Mouse (Mus musculus) left cerebral cortex, postnatal 25 days (tissue): ENCODE measurements around the gene Tesmin. TPM values are rescaled to one million over a fixed set of nuclear protein-coding genes. Genes with fewer than 3 reads are reported as not detected.

Experiments
- DNase-seq, 2 experiments: peaks; one replicate each; pipeline ENCODE4 v3.0.0; 2022; ENCODE audit warnings: low spot score in 2 of 2, mixed read lengths in 1 of 2
- intact Hi-C: fragments of 180-260 bp; cut with DNase I; formaldehyde crosslinking; loops from one replicate; pipeline ENCODE4 v1.15.1; 2025
- total RNA-seq, 2 experiments: library from RNA; stranded (reverse); gene quantifications; 2 replicates each; pipeline ENCODE4 v1.2.3; 2021

Tesmin gene
- total RNA-seq = under 1 TPM; 0.27 to 0.44 TPM

DNA sequence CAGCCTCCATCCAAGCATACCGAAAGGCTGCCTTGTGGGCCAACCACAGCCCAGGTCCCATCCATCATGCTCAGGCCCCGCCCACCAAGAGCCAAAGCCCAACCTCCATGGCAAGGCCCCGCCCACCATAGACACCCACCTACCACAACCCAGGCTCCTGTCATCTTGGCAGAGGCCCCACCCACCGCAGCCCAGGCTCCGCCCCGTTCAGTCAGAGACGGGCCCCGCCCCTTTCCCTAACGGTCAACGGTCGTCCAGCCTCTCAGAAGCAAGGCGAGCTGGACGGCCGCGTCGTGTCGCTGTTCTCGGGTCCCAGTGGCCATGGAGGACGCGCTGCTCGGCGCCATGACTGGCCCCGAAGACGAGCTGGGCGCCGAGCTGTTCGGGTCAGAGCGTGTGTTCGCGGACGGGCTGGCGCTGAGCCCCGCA, at the start of gene Tesmin:
Gene Tesmin, plus strand, starts transcription at position 229 of the 429 bp plus-strand sequence.
- intact Hi-C loops = loop anchor here (1.0 kb wide), 1 partner anchor 62 kb away; no protein-coding TSS in a partner anchor
- peak; percentile 64 to 81 for DNase-seq

DNA sequence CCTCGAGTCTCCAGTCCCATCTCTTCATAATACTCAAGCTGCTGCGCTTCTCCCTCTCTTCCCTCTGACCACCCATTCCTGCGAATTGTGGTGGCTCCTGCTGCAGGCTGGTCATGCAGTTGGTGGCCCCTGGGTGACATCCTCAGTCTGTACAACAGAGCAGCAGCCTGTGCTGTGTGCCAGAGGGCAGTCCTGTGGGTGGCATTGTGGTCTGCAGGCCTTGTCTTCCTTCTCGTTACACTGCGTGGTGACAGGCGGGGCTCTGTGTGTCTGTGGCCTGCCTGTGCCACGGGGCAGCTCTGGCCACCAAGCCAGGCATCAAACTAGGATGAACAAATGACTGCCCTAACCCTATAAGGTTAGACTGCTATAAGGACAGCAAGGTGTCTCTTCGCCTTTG, 49.5 kb upstream of the Tesmin start:
- DNase-seq = no peak
- intact Hi-C loops = no loop called here

DNA sequence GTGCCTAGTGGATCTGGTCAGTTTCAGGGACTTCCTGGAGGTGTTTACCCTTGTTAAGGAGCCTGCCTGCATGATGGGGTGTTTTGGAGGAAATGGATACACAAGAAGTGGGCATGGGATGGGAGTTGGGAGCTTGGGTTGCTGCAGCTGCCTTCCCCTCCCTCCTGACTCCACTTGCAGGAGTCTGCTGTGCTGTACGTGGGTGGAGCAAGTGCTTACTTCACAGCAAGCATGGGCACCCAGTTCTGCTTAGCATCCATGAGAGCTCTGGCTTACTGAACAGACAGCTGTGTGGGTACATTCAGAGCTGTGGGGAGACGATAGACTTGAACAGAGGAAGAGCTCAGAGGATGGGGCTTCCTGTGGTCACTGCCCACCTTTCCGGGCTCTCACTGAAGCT, 47.6 kb upstream of the Tesmin start:
- DNase-seq = peak; percentile 32 to 83
- intact Hi-C loops = no loop called here

DNA sequence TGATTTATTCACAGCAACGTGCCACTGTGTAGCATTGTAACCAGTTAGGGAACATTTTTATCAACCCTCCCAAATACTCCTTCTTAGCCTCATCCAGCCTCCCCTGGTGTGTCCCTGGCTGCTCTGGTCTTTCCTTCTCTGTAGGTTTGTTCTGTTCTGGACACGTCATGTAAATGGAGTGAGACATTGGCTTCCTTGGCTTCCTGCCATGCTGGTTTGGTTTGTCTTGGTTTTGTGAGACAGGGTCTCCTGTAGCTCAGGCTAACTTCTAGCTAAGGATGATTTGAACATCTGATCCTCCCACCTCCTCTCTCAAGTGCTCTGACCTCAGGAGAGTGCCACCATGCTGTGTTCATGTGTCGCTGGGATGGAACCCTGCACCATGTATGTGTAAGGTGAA, 44.7 kb upstream of the Tesmin start:
- intact Hi-C loops = no loop called here
- no peak for DNase-seq

DNA sequence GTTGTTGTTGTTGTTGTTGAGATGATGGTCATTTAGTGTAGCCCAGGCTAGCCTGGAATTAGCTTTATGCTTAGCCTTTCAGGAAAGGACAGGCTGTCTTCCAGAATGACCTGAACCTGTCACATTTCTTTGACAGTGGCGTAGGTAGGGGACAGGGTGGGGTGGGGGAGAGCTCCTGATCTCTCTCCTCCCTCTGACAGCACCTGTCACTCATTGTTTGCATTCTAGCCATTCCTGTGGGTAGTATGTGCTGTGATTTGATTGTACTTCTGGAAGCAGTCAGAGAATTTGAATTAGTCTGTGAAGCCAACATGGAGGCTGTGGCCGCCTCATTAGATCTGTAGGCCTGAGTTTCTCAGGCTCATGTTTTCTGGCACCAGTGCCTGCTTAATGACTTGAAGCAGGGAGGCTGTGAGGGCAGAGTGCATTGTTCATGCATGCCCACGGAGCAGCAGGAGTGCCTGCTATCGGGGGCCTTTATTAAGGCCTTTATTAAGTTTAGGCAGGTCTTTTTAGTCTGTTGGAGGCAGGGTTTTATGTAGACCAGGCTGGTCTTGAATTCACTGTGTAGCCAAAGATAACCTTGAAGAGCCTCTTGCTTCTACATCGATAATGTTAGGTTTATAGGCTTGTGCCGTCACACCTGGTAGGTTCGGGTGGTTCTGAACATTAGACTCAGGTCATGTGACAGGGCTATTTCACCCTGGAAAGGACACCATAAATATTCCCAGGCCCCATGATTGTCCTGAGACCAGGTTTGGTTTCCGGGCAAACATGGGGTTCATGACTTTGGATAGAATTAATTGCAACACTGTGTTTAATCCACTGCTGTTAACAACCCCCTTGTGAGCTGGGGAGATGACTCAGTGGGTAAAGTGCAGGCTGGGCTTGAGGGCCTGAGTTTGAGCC, 43.8 kb upstream of the Tesmin start:
- intact Hi-C loops = no loop called here
- no peak for DNase-seq

DNA sequence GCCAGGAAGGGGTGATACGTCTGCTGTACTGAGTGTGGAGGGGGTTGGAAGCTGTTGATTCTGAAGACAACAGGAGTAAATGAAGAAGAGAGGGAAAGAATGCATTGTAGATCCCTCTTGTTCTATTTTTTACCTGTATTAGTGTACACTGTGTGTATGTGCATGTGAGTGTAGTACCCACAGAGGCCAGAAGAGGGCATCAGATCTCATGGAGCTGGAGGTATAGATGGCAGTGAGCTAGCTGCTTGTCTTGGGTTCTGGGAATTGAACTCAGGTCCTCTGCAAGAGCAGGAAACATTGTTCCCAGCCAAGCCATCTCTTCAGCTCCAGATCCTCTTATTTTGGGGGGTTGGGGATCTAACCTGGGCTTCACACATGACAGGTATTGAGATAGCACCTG, 40.9 kb upstream of the Tesmin start:
- intact Hi-C loops = no loop called here
- no peak for DNase-seq

DNA sequence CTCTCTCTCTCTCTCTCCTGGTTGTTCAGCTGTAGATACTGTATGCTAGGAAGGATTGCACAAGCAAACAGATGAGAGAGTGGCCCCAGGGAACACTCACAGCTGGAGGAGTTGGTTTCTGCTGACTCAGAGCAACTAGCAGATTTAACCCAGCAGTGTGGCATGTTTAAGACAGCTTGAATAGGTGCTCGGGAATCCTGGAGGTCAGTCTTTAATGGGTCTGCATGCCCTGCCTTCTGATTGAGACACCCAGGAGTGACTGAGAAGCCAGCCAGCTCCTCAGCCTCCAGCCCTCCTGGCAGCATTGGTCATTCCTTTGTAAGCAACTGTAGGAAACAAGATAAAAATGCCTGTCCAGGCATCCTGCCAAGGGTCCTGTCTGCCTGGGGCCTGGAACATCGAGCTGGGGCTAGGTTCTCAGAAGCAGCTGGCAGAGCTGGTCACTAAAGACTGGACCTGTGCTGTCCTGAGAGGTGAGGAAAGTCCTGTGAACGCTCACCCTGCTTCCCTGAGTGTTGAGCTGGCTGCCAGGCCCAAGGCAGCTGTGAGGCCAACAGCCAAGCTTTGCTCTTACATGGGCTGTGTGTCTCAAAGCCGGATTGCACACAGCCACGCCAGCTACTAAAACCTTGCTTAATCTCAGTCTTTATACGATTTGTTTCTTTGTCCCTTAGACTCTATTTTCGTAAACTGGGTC, 35.1 kb upstream of the Tesmin start:
- intact Hi-C loops = loop anchor here (5.0 kb wide), 1 partner anchor 61 kb away; no protein-coding TSS in a partner anchor
- DNase-seq = peak; percentile 24 to 33

DNA sequence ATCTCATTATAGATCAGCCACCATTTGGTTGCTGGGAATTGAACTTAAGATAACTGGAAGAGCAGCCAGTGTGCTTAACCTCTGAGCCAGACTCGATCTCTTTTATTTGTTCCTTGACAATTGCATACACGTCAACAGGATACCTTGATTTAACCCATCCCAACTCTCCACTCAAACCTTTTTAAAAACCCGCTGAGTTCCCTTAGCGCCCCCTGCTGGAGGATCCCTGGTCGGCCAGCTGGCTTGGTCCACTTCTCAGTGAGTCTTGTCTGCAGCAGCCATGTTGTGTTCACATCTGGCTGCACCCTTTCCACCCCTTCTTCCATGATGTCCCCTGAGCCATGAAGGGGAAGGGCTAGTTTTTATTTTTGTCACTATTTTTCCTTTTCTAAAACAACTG, 33.6 kb upstream of the Tesmin start:
- DNase-seq = no peak
- intact Hi-C loops = no loop called here

DNA sequence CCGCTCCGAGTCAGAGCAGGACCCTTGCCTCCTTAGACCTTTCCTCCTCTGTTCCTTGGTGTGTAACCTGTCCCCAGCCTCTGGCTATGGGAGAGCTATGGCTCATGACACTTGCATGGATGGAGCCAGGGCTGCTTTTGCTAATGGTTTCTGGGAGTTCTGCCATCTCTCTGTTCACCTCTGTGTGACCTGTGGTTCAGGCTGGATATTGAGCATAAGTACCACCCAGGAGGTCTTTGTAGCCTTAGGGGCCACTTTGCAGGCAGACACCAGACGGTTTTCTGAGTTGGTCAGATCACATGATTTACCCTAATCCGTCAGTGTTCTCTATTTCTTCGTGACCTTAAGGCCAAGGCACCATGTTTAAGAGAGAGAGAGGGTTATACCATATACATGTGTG, 32.1 kb upstream of the Tesmin start:
- no peak for DNase-seq
- intact Hi-C loops = no loop called here

DNA sequence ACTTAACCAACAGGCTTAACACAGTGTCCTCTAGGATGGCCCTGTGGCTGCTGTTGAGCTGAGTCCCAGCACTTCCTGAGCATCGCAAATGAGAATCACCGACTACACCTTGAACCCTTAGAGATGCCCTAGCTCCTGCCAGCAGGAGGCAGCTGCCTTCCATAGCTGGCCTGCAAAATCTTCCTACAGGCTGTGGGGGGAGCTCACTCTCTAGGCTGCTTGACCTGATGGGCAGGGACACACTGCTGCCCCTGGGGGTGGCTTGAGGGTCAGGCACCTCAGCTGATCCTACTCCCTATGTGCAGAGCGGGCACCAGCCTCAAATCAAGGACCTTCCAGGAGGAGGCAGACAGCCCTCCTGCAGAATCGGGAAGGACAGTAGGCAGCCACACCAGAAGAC, 31.0 kb upstream of the Tesmin start:
- no peak for DNase-seq
- intact Hi-C loops = no loop called here

DNA sequence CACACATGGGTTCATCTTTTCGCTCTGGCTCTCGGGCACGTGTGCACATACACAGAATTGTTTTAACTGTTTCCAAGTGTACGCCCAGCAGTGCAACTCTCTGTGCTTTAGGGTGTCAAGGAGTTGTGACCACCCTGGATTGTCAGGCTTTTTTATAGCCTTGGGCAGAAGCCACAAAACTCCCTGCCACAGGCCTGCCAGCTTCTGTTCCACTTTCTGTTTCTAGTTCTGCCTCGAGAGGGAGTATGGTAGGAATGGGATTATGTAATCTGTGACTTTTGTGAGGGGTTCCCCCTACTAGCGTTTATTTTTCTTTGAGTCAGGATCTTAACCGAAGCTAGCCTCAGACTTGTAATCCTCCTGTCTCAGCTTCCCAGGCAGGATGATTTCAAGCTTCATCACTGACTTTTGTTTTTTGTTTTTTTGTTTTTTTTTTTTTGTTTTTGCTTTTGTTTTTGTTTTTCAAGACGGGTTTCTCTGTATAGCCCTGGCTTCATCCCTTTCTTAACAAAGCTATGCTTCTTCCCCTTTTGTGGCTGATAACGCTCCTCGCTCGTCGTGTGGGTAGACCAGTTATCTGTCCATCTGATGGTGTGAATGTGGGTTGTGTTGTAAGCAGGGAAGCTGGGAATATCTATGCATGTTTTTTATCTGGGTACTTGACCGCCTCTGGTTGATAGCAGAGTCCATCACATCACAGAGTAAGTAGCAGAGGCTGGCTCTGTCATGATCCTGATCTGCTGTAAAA, 28.6 kb upstream of the Tesmin start:
- peak in 1 of 2 experiments; percentile 34 for DNase-seq
- intact Hi-C loops = no loop called here

DNA sequence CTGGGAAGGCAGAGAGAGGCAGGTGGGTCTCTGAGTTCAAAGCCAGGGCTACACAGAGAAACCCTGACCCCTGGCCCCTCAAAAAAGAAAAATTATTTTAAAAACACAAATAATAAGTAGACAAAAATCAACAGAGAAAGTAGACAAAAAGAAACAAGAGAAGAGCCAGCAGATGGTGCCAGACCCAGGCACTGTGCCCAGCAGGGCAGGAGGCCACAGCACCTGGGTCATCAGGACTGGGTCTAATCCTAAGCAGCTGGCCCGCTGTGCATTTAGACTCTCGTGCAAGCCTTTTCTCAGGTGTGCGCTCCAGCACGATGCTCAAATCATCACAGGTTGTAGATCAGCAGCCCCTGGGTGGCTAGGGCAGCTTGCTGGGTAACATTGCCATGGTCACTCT, 25.1 kb upstream of the Tesmin start:
- intact Hi-C loops = no loop called here
- no peak for DNase-seq

DNA sequence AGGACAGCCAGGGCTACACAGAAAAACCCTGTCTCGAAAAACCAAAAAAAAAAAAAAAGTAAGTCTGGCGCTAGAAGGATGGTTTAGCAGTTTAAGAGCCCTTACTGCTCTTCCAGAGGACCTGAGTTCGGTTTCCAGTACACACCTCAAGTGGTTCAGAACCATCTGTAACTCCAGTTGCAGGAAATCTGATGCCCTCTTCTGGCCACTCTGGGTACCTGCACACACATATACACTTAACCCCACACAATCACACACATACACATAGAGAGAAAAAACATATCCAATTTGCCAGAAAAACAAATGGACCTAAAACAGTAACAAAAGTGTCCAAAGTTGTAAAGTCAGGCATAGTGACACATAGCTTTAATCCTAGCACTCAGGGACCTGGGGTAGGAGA, 23.6 kb upstream of the Tesmin start:
- intact Hi-C loops = no loop called here

DNA sequence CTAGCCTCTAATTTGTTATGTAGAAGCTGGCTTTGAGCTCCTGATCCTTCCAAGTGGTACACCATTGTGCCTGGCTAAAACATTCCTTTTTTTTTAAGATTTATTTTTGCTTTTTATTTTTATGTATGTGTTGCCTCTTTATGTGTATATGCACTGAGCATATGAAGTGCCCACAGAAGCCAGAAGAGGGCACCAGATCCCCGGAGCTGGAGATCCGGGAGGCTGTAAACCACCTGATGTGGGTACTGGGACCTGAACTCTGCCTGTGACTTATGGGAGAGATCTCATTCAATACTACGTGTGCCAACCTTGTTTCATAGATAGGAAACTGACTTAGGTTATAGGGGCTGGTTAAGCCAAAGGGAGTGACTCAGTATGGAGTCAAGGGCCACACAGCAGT, 20.4 kb upstream of the Tesmin start:
- no peak for DNase-seq
- intact Hi-C loops = no loop called here

More for the DNA sequence above, 23.6 kb upstream of the Tesmin start:
- DNase-seq = no peak

DNA sequence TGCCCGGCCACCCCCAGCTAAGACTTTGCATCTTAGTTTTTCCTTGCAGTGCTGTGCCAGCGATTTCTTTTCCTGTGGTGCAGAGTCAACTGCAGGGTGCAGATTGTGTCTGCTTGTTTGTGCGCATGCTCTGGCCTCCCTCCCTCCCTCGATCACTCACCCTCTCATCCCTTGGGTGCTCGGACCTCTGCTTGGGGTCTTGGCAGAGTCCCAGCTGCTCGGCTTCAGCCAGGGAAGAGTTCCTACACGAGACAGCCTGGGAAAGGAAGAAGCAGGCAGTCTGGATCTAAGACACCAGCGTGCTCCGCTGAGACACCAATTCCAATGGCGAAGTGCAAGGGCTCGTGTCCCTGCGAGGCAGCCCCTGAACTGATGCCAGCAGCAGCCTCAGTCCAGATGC, 15.3 kb upstream of the Tesmin start:
- intact Hi-C loops = no loop called here
- DNase-seq = no peak

DNA sequence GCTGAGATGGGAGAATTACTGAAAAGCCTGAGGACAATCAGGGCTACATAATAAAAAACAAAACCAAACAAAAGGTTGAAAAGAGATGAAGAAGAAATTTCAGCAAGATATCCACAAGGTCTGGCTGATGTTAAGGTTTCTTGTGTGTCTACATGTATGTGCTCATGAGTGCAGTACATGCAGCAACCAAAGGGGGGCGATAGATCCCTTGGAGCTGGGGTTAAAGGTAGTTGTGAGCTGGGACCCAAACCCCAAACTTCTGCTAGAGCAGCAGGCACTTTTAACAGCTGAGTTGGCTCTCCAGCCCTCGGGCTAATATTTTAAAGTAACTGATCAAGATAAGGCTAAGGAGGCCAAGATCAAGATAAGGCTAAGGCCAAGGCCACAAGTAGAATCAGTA, 14.6 kb upstream of the Tesmin start:
- intact Hi-C loops = no loop called here
- no peak for DNase-seq

DNA sequence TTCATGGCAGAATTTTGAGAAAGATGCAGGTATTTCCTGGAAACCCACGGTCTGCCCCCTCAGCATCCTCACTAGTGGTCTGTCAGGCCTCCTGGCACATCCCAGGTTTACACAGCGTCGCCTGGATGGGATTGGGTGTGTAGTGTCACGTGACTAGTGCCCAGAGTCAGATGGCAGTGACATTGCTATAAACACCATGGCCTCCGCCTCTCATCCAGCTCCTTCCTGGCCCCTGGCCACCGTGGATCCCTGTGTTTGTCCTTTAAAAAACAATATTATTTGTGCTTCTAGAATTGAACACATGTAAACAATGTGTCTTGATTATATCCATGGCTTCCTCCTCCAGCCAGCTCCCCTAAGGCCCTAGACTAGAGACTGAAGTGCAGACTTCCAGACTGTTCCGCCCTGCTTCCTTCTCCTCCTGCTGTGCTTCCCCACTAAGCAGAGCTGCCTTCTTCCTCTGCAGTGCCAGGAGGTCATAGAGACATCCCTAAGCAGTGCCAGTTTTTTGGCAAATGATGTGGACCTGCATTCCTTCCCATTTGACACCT, 12.6 kb upstream of the Tesmin start:
- no peak for DNase-seq
- intact Hi-C loops = no loop called here

DNA sequence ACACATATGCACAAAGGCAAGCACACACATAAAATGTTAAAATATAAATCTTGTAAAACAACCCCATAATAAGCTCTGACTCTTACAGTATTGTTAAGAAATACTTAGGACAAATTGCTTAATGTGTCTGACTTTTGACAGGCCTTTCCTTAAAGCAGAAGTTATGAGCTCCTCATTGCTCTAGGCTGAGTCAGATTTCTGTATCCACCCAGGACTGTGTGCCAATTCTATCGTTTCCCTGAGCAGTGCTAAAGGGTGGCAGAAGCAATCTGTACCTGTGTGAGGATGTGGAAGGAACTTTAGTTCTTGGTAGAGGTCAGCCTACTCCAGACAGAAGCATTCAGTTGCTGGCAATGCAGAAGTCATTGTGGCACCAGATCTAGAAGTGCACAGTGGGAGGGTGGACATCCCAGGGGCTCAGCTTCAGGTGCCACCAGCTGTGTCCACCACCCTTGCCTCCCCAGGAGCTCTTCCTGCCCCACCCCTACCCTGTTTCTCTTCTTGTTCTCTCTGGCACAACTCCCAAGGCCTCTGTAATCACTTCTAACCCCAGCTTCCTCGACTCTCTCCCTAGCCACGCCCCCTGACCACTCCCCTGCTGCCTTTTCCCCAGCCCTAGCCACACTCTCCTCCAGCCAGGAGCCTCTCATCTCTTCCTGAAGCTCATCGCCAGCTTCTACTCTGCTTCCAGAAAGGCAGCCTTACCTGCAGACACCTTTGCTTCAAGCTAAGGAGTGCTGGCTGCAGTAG, 11.5 kb upstream of the Tesmin start:
- DNase-seq = no peak
- intact Hi-C loops = no loop called here

DNA sequence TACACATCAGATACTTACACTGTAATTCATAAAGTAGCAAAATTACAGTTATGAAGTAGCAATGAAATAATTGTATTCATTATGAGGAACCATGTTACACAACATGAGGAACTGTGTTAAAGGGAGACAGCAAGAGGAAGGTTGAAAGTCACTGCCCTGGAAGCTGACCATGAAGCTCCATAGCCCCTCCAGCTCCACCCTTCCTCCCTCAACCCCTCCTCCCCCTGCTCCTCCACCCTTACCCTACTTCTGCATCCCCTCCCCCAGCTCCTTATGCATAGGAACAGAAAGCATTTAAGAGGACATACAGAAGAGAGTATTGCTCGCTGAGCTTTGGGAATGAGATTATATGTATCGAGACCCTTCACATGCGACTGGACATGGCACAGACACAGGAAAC, 10.0 kb upstream of the Tesmin start:
- DNase-seq = no peak
- intact Hi-C loops = no loop called here
